Mouse (Mus musculus): ENCODE results near the gene 5730596B20Rik. TPM values are rescaled to one million over a fixed set of nuclear protein-coding genes. Genes with fewer than 3 reads are reported as not detected.

5730596B20Rik gene
- polyA plus RNA-seq, 3 experiments from 2014 or later, result not detected

GRCm38 (mm10) chr6:52225612-52226568 lies 48.6 kb downstream of the 5730596B20Rik start:
- no peak for ATAC-seq

GRCm38 (mm10) chr6:52226569-52227257 lies 49.4 kb downstream of the 5730596B20Rik start:
- ATAC-seq, result no peak

- ATAC-seq, result no peak
Observed at GRCm38 (mm10) chr6:52227470-52228222, 50.3 kb downstream of the 5730596B20Rik start.

- no peak for ATAC-seq
Observed at GRCm38 (mm10) chr6:52228475-52229465, 51.5 kb downstream of the 5730596B20Rik start.

GRCm38 (mm10) chr6:52229558-52230416 lies 52.5 kb downstream of the 5730596B20Rik start:
- ATAC-seq, result peak; percentile 20

Other genes starting within 250 kb of the 5730596B20Rik start
- 10 to 100 TPM; 15.9 to 33.0 (median 17.8) TPM for gene Skap2, start 164.9 kb upstream of the 5730596B20Rik start, polyA plus RNA-seq (2017; shearing (Covaris generic))
- not detected for gene Hoxa1, start 19.2 kb upstream of the 5730596B20Rik start, polyA plus RNA-seq (2017; shearing (Covaris generic))
- not detected for gene Hoxa2, start 12.7 kb upstream of the 5730596B20Rik start, polyA plus RNA-seq (2017; shearing (Covaris generic))
- not detected for gene Hoxa4, start 14.3 kb downstream of the 5730596B20Rik start, polyA plus RNA-seq (2017; shearing (Covaris generic))
- gene Hoxa5, start 27.1 kb downstream of the 5730596B20Rik start, polyA plus RNA-seq (2017; shearing (Covaris generic)), result not detected
- gene Hoxa6, start 31.2 kb downstream of the 5730596B20Rik start, polyA plus RNA-seq (2017; shearing (Covaris generic)), result not detected
- not detected for gene Hoxa3, start 35.8 kb downstream of the 5730596B20Rik start, polyA plus RNA-seq (2017; shearing (Covaris generic))
- gene Gm28308, start 35.8 kb downstream of the 5730596B20Rik start, polyA plus RNA-seq (2017; shearing (Covaris generic)), result not detected
- not detected for gene Hoxa7, start 44.4 kb downstream of the 5730596B20Rik start, polyA plus RNA-seq (2017; shearing (Covaris generic))
- under 1 TPM in 2 of 3 experiments, not detected in 1; 0.13 to 0.32 TPM for gene Hoxa9, start 53.6 kb downstream of the 5730596B20Rik start, polyA plus RNA-seq (2017; shearing (Covaris generic))
- not detected for gene Hoxa10, start 63.4 kb downstream of the 5730596B20Rik start, polyA plus RNA-seq (2017; shearing (Covaris generic))
- not detected for gene Hoxa11, start 68.3 kb downstream of the 5730596B20Rik start, polyA plus RNA-seq (2017; shearing (Covaris generic))
- not detected for gene Hoxa13, start 83.4 kb downstream of the 5730596B20Rik start, polyA plus RNA-seq (2017; shearing (Covaris generic))
- gene Evx1, start 136.0 kb downstream of the 5730596B20Rik start, polyA plus RNA-seq (2017; shearing (Covaris generic)), result not detected

Data from inflammation-experienced regulatory T-cells, adult 6 months (primary cell).